Mouse (Mus musculus): ENCODE results near the gene Gm30083. TPM values are rescaled to one million over a fixed set of nuclear protein-coding genes. Genes with fewer than 3 reads are reported as not detected.

Gene Gm30083
- total RNA-seq (2014; rRNA removed) (not detected in 2 replicates), polyA plus RNA-seq (2015; fragmentation: Nextera tagmentation; extraction: Ambion mirVana) (not detected in 2 replicates)

DNA sequence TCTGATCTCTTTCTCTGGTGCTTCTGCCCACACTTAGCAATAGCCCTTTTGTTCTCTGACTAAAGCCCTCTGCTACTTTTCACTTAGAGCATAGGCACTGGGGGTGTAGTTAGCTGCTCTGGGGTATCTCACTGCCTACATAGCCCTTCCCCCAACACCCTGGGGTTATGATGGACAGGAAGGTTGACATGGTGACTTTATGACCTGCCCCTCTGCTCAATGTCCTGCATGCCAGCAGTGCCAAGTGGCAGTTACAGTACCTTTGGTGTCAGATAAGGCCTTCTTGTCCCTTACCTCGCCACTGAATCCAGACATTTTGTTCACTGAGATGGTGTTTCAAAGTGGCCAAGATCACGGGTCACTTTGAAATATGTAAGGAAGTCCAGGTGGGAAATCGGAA is at the start of gene Gm30083:
TSS of gene Gm30083 (minus strand) at position 120 of the 400 bp plus-strand sequence.
- H3K9ac ChIP-seq = no peak within 1 kb of the TSS
- no peaks in the 10 kb centered on the region for H3K36me3 ChIP-seq (ENCODE audit: insufficient read depth)
- no peak for DNase-seq
- H3K27me3 ChIP-seq (ENCODE audit: insufficient read depth, low read length) = no peaks in the 10 kb centered on the region
- H3K27ac ChIP-seq (ENCODE audit: low read depth, low read length) = no peak within 1 kb of the TSS
- 88% methylated on average over 3 of the region's 3 CpGs for WGBS
- H3K4me2 ChIP-seq (ENCODE audit: low read depth) = no peak within 1 kb of the TSS
- H3K9me3 ChIP-seq (ENCODE audit: low read length) = no peaks in the 10 kb centered on the region
- no peaks in the 10 kb centered on the region for H3K4me1 ChIP-seq (ENCODE audit: insufficient read depth)
- TF ChIP-seq CTCF (IDR thresholded peaks at IDR 0.05; ENCODE audit: low read depth) = no peak
- no peak within 1 kb of the TSS for H3K4me3 ChIP-seq (ENCODE audit: low read depth, low read length)
- ATAC-seq = no peak

DNA sequence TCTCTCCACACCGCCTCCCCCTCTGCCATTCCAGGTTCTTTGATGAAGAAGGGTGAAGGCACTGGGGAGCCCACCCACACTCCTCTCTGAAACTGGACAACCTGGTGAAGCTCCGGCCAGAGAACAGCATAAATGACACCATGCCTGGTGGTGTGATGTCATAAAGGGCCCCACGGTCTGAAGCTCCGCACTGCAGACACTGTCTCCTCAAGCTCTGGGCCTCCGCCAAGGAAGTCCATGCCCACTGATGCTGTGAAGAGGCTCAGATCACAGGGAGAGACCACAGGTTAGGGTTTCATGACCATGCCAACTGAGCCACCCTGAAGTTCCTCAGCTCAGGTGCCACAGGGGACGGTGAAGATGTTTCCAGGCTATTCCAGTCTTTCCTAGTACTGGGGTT is 37.5 kb upstream of the Gm30083 start, which contains the start of gene Antxrl:
TSS of gene Antxrl (plus strand) at position 192 of the 400 bp plus-strand sequence.
- H3K4me1 ChIP-seq (ENCODE audit: insufficient read depth) = no peaks in the 10 kb centered on the region
- H3K27ac ChIP-seq (ENCODE audit: low read depth, low read length) = no peak within 1 kb of the TSS
- H3K36me3 ChIP-seq (ENCODE audit: insufficient read depth) = no peaks in the 10 kb centered on the region
- no peak for DNase-seq
- H3K27me3 ChIP-seq (ENCODE audit: insufficient read depth, low read length) = no peaks in the 10 kb centered on the region
- no peak for ATAC-seq
- no peak for TF ChIP-seq CTCF (IDR thresholded peaks at IDR 0.05; ENCODE audit: low read depth)
- H3K9me3 ChIP-seq (ENCODE audit: low read length) = no peaks in the 10 kb centered on the region
- 94% methylated on average over 6 of the region's 6 CpGs for WGBS
- H3K9ac ChIP-seq = no peak within 1 kb of the TSS
- H3K4me3 ChIP-seq (ENCODE audit: low read depth, low read length) = no peak within 1 kb of the TSS
- H3K4me2 ChIP-seq (ENCODE audit: low read depth) = no peak within 1 kb of the TSS

DNA sequence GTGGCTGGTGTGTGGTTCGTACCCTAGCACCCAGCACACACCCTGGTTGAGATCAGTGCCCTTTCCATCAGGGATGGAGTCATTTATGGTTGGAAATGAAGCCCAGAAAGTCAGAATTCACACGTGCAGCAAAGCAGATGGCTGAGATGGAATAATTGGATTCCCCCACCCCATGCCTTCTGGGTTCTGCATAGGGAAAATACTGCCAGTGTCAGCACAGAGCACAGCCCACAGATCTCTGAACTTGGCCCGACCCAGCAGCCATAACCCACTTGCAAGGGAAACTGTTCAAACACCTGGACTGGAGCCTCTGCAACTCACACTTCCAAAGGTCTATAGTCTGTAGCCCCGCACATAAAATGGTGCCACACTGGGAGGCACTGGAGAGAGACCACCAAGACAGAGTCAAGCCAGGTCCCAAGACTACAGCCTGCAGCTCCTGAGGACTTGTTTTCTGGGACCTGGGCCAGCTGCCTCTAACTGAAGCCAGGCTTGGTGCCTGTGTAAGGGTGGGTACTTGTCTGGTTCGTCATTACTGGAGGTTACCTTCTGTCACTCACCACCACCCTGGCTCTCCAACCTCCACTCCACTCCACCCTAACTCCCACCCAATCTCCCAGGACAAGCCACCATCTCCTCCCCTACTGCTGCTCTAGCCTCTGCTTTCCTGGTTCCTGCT is 35.3 kb upstream of the Gm30083 start:
- Histone ChIP-seq H3K36me3 (ENCODE audit: insufficient read depth) (no peaks in the 10 kb centered on the region), H3K9me3 (ENCODE audit: low read length) (no peaks in the 10 kb centered on the region), H3K27me3 (ENCODE audit: insufficient read depth, low read length) (no peaks in the 10 kb centered on the region), H3K4me3 (ENCODE audit: low read depth, low read length) (no peak overlapping the region), H3K27ac (ENCODE audit: low read depth, low read length) (no peak overlapping the region), H3K4me1 (ENCODE audit: insufficient read depth) (no peaks in the 10 kb centered on the region), H3K9ac (no peak overlapping the region), H3K4me2 (ENCODE audit: low read depth) (no peak overlapping the region)
- DNase-seq = peak; percentile 54
- no peak for TF ChIP-seq CTCF (IDR thresholded peaks at IDR 0.05; ENCODE audit: low read depth)
- WGBS = 58% methylated on average over 5 of the region's 5 CpGs
- ATAC-seq = peak; percentile 92

DNA sequence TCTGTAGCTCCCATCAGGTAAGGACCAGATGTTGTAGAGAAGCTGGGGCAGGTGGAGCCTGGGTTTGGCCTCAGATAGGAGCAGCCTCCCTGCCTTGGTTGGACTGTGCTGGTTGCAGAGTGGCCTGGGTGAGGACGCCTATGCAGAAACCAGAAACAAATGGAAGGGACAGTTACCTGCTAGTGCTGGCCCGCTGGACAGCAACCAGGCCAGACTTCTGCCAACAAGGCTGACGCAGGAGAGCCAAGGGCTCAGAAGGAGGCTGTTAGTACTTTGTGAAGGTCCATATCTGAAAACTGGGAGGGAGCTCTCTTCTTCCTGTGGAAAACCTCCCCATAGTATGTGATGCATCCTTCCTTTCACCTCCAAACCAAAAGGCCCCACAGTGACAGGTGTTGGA is 28.4 kb upstream of the Gm30083 start:
- Histone ChIP-seq H3K9ac (no peak overlapping the region), H3K4me1 (ENCODE audit: insufficient read depth) (no peaks in the 10 kb centered on the region), H3K4me3 (ENCODE audit: low read depth, low read length) (no peak overlapping the region), H3K36me3 (ENCODE audit: insufficient read depth) (no peaks in the 10 kb centered on the region), H3K27ac (ENCODE audit: low read depth, low read length) (no peak overlapping the region), H3K4me2 (ENCODE audit: low read depth) (no peak overlapping the region), H3K9me3 (ENCODE audit: low read length) (no peaks in the 10 kb centered on the region), H3K27me3 (ENCODE audit: insufficient read depth, low read length) (no peaks in the 10 kb centered on the region)
- WGBS = 75% methylated on average over 3 of the region's 3 CpGs
- no peak for DNase-seq
- ATAC-seq = no peak
- TF ChIP-seq CTCF (IDR thresholded peaks at IDR 0.05; ENCODE audit: low read depth) = no peak

DNA sequence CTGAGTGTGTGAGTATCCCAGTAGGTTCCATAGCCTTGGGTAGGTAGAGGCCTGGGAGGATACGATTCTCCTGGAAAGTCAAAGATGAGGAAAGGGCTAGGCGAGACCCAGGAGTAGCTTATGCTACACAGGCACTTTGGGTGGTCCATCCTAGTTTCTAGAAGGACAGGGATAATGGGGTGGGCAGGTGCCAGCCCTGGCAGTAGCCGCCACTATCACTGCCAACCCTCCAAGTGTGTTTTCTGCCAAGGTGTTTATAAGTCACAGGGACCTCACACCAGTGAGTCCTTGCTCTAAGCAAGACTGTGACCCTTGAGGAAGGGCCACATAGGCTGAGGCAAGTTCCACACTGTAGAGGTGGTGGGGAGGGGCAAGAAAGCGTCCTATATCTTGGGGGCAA is 26.3 kb upstream of the Gm30083 start:
- no peak overlapping the region for H3K4me2 ChIP-seq (ENCODE audit: low read depth)
- H3K27me3 ChIP-seq (ENCODE audit: insufficient read depth, low read length) = no peaks in the 10 kb centered on the region
- no peak for DNase-seq
- no peak overlapping the region for H3K4me3 ChIP-seq (ENCODE audit: low read depth, low read length)
- no peak for ATAC-seq
- no peak overlapping the region for H3K9ac ChIP-seq
- H3K4me1 ChIP-seq (ENCODE audit: insufficient read depth) = no peaks in the 10 kb centered on the region
- WGBS = 75% methylated on average over 4 of the region's 4 CpGs
- no peaks in the 10 kb centered on the region for H3K36me3 ChIP-seq (ENCODE audit: insufficient read depth)
- no peaks in the 10 kb centered on the region for H3K9me3 ChIP-seq (ENCODE audit: low read length)
- H3K27ac ChIP-seq (ENCODE audit: low read depth, low read length) = no peak overlapping the region
- TF ChIP-seq CTCF (IDR thresholded peaks at IDR 0.05; ENCODE audit: low read depth) = no peak

DNA sequence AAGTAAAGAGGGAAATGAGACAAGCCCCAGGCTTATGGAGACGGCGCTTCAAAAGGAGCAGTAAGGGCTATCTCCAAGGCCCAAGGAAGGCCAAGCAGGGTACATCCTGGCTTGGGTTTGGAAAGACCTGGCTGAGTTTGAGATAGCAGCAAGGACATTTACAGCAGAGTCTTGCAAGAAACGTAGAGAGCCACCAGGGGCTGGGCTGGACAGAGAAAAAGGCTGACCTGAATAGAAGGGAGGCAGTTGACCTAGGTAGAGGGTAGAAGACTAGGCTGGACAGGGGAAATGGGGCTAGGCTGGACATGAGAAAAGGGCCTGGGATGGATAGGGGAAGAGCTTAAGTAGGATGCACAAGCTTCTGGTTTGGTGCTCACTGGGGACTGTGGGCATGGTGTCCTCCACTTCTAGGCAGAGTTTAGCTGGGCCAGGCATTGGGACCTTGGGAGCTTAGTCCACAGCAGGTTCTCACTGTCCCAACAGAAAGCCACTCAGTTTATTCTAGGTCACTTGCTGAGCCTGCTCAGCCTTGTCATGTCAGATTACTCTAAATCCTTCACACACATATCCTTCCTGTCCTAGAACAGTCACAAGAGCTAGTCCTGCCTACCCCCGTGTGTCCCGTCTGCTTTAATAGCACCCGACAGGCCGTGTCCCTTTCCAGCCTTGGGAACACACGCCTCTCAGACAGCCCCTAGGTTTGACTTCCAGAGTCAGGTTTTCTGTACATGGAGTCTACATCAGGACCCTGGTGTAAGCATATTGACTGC is 19.0 kb upstream of the Gm30083 start:
- ATAC-seq (no peak), DNase-seq (no peak)
- H3K36me3 ChIP-seq (ENCODE audit: insufficient read depth) = no peaks in the 10 kb centered on the region
- WGBS = 88% methylated on average over 8 of the region's 8 CpGs
- H3K4me1 ChIP-seq (ENCODE audit: insufficient read depth) = no peaks in the 10 kb centered on the region
- TF ChIP-seq CTCF (IDR thresholded peaks at IDR 0.05; ENCODE audit: low read depth) = no peak
- H3K9ac ChIP-seq = no peak overlapping the region
- H3K27me3 ChIP-seq (ENCODE audit: insufficient read depth, low read length) = no peaks in the 10 kb centered on the region
- H3K4me3 ChIP-seq (ENCODE audit: low read depth, low read length) = no peak overlapping the region
- H3K9me3 ChIP-seq (ENCODE audit: low read length) = no peaks in the 10 kb centered on the region
- no peak overlapping the region for H3K27ac ChIP-seq (ENCODE audit: low read depth, low read length)
- no peak overlapping the region for H3K4me2 ChIP-seq (ENCODE audit: low read depth)

DNA sequence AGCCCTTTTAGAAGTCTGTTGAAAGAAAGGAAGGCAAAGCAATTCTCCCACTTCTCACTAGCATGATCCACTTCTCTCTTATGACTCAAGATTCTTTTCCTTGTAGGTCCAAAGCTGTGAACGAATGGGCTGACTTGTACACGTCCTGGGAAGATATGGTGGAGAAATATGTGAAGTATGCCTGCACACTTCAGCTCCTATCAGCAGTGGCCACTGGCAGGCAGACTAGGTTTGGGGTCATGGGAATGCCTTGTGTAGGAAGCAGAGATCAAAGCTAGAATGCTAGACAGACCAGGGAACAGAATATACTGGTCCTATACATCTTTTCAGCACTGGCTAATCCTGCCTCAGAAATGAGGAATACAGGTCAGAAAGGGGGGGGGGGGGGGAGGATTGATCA is 11.7 kb upstream of the Gm30083 start:
- DNase-seq (no peak), ATAC-seq (no peak)
- no peak overlapping the region for H3K9ac ChIP-seq
- no peaks in the 10 kb centered on the region for H3K36me3 ChIP-seq (ENCODE audit: insufficient read depth)
- H3K27ac ChIP-seq (ENCODE audit: low read depth, low read length) = no peak overlapping the region
- TF ChIP-seq CTCF (IDR thresholded peaks at IDR 0.05; ENCODE audit: low read depth) = no peak
- no peak overlapping the region for H3K4me3 ChIP-seq (ENCODE audit: low read depth, low read length)
- WGBS = 88% methylated on average over 2 of the region's 2 CpGs
- no peaks in the 10 kb centered on the region for H3K9me3 ChIP-seq (ENCODE audit: low read length)
- H3K27me3 ChIP-seq (ENCODE audit: insufficient read depth, low read length) = no peaks in the 10 kb centered on the region
- no peaks in the 10 kb centered on the region for H3K4me1 ChIP-seq (ENCODE audit: insufficient read depth)
- H3K4me2 ChIP-seq (ENCODE audit: low read depth) = no peak overlapping the region

Measured in forebrain, postnatal 0 days (tissue).